Mouse (Mus musculus): ENCODE data around the gene Wscd2.

Wscd2 gene

GRCm38 (mm10) chr5:113487879-113488278, 2.3 kb upstream of the Wscd2 start:
- DNase-seq = no peak

- DNase-seq = no peak
These were observed 516 bp upstream of the Wscd2 start for GRCm38 (mm10) chr5:113489617-113490016.

GRCm38 (mm10) chr5:113490467-113491260, 531 bp downstream of the Wscd2 start:
- peak; percentile 14 for DNase-seq

- no peak for DNase-seq
These were observed 1.4 kb downstream of the Wscd2 start for GRCm38 (mm10) chr5:113491552-113491951.

- DNase-seq = no peak
These were observed 1.9 kb downstream of the Wscd2 start for GRCm38 (mm10) chr5:113491988-113492387.

- no peak for DNase-seq
These were observed 2.4 kb downstream of the Wscd2 start for GRCm38 (mm10) chr5:113492417-113493035.

- no peak for DNase-seq
These were observed 3.9 kb downstream of the Wscd2 start for GRCm38 (mm10) chr5:113493997-113494396.

- no peak for DNase-seq
These were observed 6.8 kb downstream of the Wscd2 start for GRCm38 (mm10) chr5:113496926-113497325.

GRCm38 (mm10) chr5:113499421-113499820, 9.3 kb downstream of the Wscd2 start:
- DNase-seq = no peak

- no peak for DNase-seq
These were observed 13.1 kb downstream of the Wscd2 start for GRCm38 (mm10) chr5:113503276-113503675.

GRCm38 (mm10) chr5:113504654-113505053, 14.5 kb downstream of the Wscd2 start:
- DNase-seq = no peak

GRCm38 (mm10) chr5:113506065-113506464, 15.9 kb downstream of the Wscd2 start:
- no peak for DNase-seq

- no peak for DNase-seq
These were observed 16.6 kb downstream of the Wscd2 start for GRCm38 (mm10) chr5:113506779-113507178.

- DNase-seq = no peak
These were observed 19.0 kb downstream of the Wscd2 start for GRCm38 (mm10) chr5:113509167-113509566.

- no peak for DNase-seq
These were observed 23.5 kb downstream of the Wscd2 start for GRCm38 (mm10) chr5:113513640-113514039.

GRCm38 (mm10) chr5:113514062-113514461, 23.9 kb downstream of the Wscd2 start:
- DNase-seq = no peak

GRCm38 (mm10) chr5:113516119-113516872, 26.2 kb downstream of the Wscd2 start:
- no peak for DNase-seq

- no peak for DNase-seq
These were observed 26.8 kb downstream of the Wscd2 start for GRCm38 (mm10) chr5:113516873-113517336.

- no peak for DNase-seq
These were observed 27.3 kb downstream of the Wscd2 start for GRCm38 (mm10) chr5:113517387-113517786.

- no peak for DNase-seq
These were observed 30.9 kb downstream of the Wscd2 start for GRCm38 (mm10) chr5:113521037-113521436.

GRCm38 (mm10) chr5:113538826-113539225, 48.7 kb downstream of the Wscd2 start:
- no peak for DNase-seq

- no peak for DNase-seq
These were observed 49.3 kb downstream of the Wscd2 start for GRCm38 (mm10) chr5:113539438-113539837.

- DNase-seq = no peak
These were observed 49.7 kb downstream of the Wscd2 start for GRCm38 (mm10) chr5:113539858-113540257.

GRCm38 (mm10) chr5:113541196-113541595, 51.1 kb downstream of the Wscd2 start:
- no peak for DNase-seq

All from thymus, postnatal 4 days (tissue).